Mouse (Mus musculus) layer of hippocampus, adult 8-10 months (tissue): Measurements from ENCODE around the gene Bsph1. TPM values are rescaled to one million over a fixed set of nuclear protein-coding genes. Genes with fewer than 3 reads are reported as not detected.
"Not testable (repeated sequence)": the region's sequence is repeated elsewhere in the genome, so short reads cannot be mapped to it uniquely, and the experiment has no call there.

Source experiments
- DNase-seq, 2 experiments: peaks; one replicate each; pipeline ENCODE4 v3.0.0; 2022; ENCODE audit warnings: low spot score in 2 of 2
- total RNA-seq, 4 experiments: library from RNA; stranded (reverse); gene quantifications; 2 replicates each; pipeline ENCODE4 v1.2.4; 2022

The Bsph1 gene
- not detected for total RNA-seq

DNA sequence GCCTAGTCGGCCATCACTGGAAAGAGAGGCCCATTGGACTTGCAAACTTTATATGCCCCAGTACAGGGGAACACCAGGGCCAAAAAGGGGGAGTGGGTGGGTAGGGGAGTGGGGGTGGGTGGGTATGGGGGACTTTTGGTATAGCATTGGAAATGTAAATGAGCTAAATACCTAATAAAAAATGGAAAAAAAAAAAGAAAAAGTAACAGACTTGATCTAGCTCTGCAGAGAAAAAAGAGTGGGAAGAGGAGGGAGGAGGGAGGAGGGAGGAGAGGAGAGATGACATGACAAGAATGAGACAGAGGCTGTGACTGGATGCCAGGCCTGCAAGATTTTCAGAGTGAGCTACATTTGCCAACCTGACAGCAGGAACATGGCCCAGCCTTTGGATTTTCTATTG lies at the start of gene Bsph1:
Bsph1 (plus strand) TSS at position 301 of the 400 bp plus-strand sequence.
- DNase-seq: not testable (repeated sequence)

DNA sequence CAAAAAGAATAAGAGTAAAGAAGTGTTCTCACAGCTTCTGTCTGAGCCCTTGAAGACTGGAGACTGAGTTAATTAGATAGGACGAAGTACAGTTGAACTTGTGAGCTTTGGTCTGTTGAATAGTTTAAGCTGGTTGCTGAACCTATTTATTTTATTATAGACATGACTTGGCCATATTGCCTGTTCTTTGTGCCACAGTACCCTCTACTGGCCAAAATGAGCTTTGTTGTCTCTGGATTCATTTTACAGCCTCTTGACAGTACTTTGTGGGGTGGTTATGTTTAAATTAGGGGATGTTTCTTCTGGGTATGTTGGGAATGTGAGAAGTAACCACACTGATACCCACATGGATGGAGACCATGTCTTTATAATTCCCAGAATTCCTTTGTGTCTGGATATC lies 60.9 kb downstream of the Bsph1 start:
- peak in 1 of 2 experiments; percentile 4 for DNase-seq

Other genes with a start within 250 kb of the Bsph1 start
- not detected for gene Vmn1r89, start 237.8 kb upstream of the Bsph1 start, total RNA-seq
- gene Lig1, start 173.6 kb upstream of the Bsph1 start, total RNA-seq: 10 to 100 TPM in 2 of 4 experiments, 1 to 10 TPM in 2; 7.6 to 10.1 (median 9.3) TPM
- 10 to 100 TPM; 15.2 to 18.8 (median 17.9) TPM for gene Zswim9, start 172.1 kb upstream of the Bsph1 start, total RNA-seq
- under 1 TPM; 0.12 to 0.32 (median 0.15) TPM for gene Pla2g4c, start 126.2 kb upstream of the Bsph1 start, total RNA-seq
- under 1 TPM in 3 of 4 experiments, not detected in 1; 0.35 to 0.80 (median 0.80) TPM for gene Cabp5, start 52.7 kb upstream of the Bsph1 start, total RNA-seq
- not detected for gene Bsph2, start 120.2 kb downstream of the Bsph1 start, total RNA-seq
- gene Sult2a5, start 173.1 kb downstream of the Bsph1 start, total RNA-seq: not detected